Mouse (Mus musculus) CH12.LX (cell line): ENCODE measurements around the gene Pheta1.
A peak's percentile ranks its signal among the peaks of the same experiment; 100 is the strongest.

Experiments
- BHLHE40 ChIP-seq: IDR thresholded peaks from 2 replicates; pipeline ENCODE4 v1.6.1; 2011; ENCODE audit warnings: mild to moderate bottlenecking, low read depth, low read length, improper control_type of control experiment
- CTCF ChIP-seq, 2 experiments: IDR thresholded peaks in 1 of 2; conservative IDR thresholded peaks in 1 of 2; 2 replicates each; pipeline ENCODE4 v1.5.1; 2011 to 2012; ENCODE audit warnings: low read depth in 2 of 2, low read length in 2 of 2, improper control_type of control experiment in 1 of 2, inconsistent platforms in 1 of 2, mild to moderate bottlenecking in 1 of 2, moderate library complexity in 1 of 2
- ELF1 ChIP-seq: IDR thresholded peaks from 2 replicates; pipeline ENCODE4 v1.6.1; 2014; ENCODE audit warnings: low read depth, mild to moderate bottlenecking, inconsistent platforms, low read length, improper control_type of control experiment
- HCFC1 ChIP-seq: IDR thresholded peaks from 2 replicates; pipeline ENCODE4 v1.6.1; 2012; ENCODE audit warnings: low read depth, mild to moderate bottlenecking, inconsistent platforms, low read length, improper control_type of control experiment
- KAT2A ChIP-seq: IDR thresholded peaks from 2 replicates; pipeline ENCODE4 v1.6.1; 2012; ENCODE audit warnings: low read length, improper control_type of control experiment, inconsistent platforms; ENCODE audit not compliant: insufficient replicate concordance
- ZNF384 ChIP-seq: IDR thresholded peaks from 2 replicates; pipeline ENCODE4 v1.6.1; 2012; ENCODE audit warnings: low read depth, low read length, improper control_type of control experiment, inconsistent platforms

DNA sequence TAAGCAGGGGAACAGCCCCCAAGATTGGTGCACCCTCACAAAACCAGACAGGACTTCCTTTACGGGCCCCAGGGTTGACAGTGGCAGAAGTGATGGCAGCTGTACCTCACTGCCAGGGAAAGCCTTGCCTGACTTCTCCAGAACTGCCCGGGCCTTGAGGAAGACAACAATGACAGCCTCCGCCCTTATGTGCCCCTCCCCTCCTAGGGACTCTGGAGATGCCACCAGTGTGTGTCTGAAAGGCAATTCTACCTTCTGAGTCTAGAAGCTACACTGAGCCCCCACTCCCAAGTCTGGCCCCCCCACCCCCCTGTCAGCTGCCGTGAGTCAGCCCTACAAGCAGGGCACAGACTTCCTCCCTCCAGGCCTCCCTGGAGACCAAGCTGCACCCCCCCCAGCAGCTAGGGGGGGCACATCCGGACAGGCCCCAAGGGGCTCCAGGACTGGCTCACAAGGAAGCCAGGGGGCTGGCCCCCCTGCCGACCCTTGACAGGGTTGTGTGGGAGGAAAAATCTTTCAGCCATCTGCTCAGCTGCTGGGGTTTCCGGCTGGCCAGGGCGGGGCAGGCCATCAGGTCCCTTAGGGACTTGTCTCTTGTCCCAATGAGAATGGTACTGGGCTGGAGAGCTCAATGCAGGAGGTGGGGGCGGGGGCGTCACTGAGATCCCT lies 15.1 kb upstream of the Pheta1 start:
- TF ChIP-seq ZNF384 (0 out of 2 replicates have a peak, but pooled peaks have one; percentile 23), HCFC1 (peak; percentile 50; the same call in 1 of the 2 replicates), BHLHE40 (peak; percentile 89), ELF1 (peak; percentile 79), KAT2A (peak; percentile 87), CTCF (conservative IDR thresholded peaks at IDR 0.05 in 1 of 2, IDR thresholded peaks at IDR 0.05 in 1 of 2; ENCODE audit: low read depth in 2 of 2, low read length in 2 of 2) (no peak)
